Mouse (Mus musculus) embryonic facial prominence, embryonic 11.5 days (tissue): ENCODE results near the gene Tcf7l2. TPM values are rescaled to one million over a fixed set of nuclear protein-coding genes. Genes with fewer than 3 reads are reported as not detected.

Source experiments
- ATAC-seq: fragments of 200-750 bp; cut with Nextera tagmentation; replicated peaks from 2 replicates; pipeline ENCODE4 v1.8.0; 2017; ENCODE audit warnings: low read depth; ENCODE audit not compliant: insufficient number of reproducible peaks, low FRiP score, low TSS enrichment
- DNase-seq: peaks from one replicate; pipeline ENCODE4 v3.0.0-alpha.2; 2015; ENCODE audit warnings: low spot score
- H3K27ac ChIP-seq: fragments of 300-500 bp; sonication (generic); replicated peaks from 2 replicates; pipeline ENCODE4 v1.5.1; 2014; ENCODE audit warnings: mild to moderate bottlenecking, low read depth, low read length, control low read depth
- H3K27me3 ChIP-seq: fragments of 300-500 bp; sonication (generic); 2 replicates; pipeline ENCODE4 v1.6.1; 2014; ENCODE audit warnings: mild to moderate bottlenecking, low read length, moderate library complexity, mixed read lengths; ENCODE audit not compliant: control insufficient read depth, insufficient read depth
- H3K36me3 ChIP-seq: fragments of 300-500 bp; sonication (generic); replicated peaks from 2 replicates; pipeline ENCODE4 v1.6.1; 2014; ENCODE audit warnings: low read depth, mild to moderate bottlenecking, low read length, moderate library complexity, mixed read lengths; ENCODE audit not compliant: control insufficient read depth, insufficient read depth
- H3K4me1 ChIP-seq: fragments of 300-500 bp; sonication (generic); 2 replicates; pipeline ENCODE4 v1.6.1; 2014; ENCODE audit warnings: low read length, mixed read lengths; ENCODE audit not compliant: control insufficient read depth, insufficient read depth
- H3K4me2 ChIP-seq: fragments of 300-500 bp; sonication (generic); 2 replicates; pipeline ENCODE4 v1.6.1; 2014; ENCODE audit warnings: low read depth, mild to moderate bottlenecking, control low read depth, low read length, moderate library complexity
- H3K4me3 ChIP-seq: fragments of 300-500 bp; sonication (generic); 2 replicates; pipeline ENCODE4 v1.5.1; 2014; ENCODE audit warnings: low read depth, low read length, control low read depth
- H3K9ac ChIP-seq: fragments of 300-500 bp; sonication (generic); replicated peaks from 2 replicates; pipeline ENCODE4 v1.6.1; 2014; ENCODE audit warnings: mild to moderate bottlenecking, control low read depth, low read length
- H3K9me3 ChIP-seq: fragments of 300-500 bp; sonication (generic); replicated peaks from 2 replicates; pipeline ENCODE4 v1.6.1; 2016; ENCODE audit warnings: mild to moderate bottlenecking, low read length, inconsistent platforms, mixed read lengths; ENCODE audit not compliant: control insufficient read depth
- WGBS: fragments of 180-500 bp; shearing (Covaris S2); extraction: QIAGEN DNeasy Blood & Tissue Kit; methylation state at CpG from one replicate; pipeline ENCODE4 v1.1.7; 2014; 5-methylcytosine and 5-hydroxymethylcytosine counted together
- polyA plus RNA-seq: library from polyadenylated mRNA; unstranded; fragments of >200 nt; fragmentation: Nextera tagmentation; extraction: Ambion mirVana; gene quantifications from 2 replicates; pipeline ENCODE4 v1.2.1, GENCODE M21; 2014

Gene Tcf7l2
- polyA plus RNA-seq, 1 experiment from 2014 or later, result 107 TPM

GRCm38 (mm10) chr19:55893557-55893956 is 151.9 kb downstream of the Tcf7l2 start:
- Histone ChIP-seq H3K9me3 (no peaks in the 10 kb centered on the region), H3K9ac (no peak overlapping the region), H3K36me3 (no peaks in the 10 kb centered on the region), H3K4me2 (no peak overlapping the region), H3K4me1 (peaks cover 5% of the 10 kb centered on the region; the same call in 1 of the 2 replicates), H3K27me3 (no peaks in the 10 kb centered on the region), H3K27ac (no peak overlapping the region), H3K4me3 (no peak overlapping the region)
- WGBS, result 67% methylated on average over 11 of the region's 11 CpGs
- ATAC-seq (no peak), DNase-seq (no peak)

- H3K4me2 ChIP-seq, result no peak overlapping the region
- no peaks in the 10 kb centered on the region for H3K9me3 ChIP-seq
- no peak for DNase-seq
- 51% methylated on average over 9 of the region's 9 CpGs for WGBS
- H3K36me3 ChIP-seq, result no peaks in the 10 kb centered on the region
- no peak overlapping the region for H3K4me3 ChIP-seq
- ATAC-seq, result no peak
- H3K9ac ChIP-seq, result no peak overlapping the region
- H3K27ac ChIP-seq, result no peak overlapping the region
- peaks cover 5% of the 10 kb centered on the region; the same call in 1 of the 2 replicates for H3K4me1 ChIP-seq
- no peaks in the 10 kb centered on the region for H3K27me3 ChIP-seq
Observed at GRCm38 (mm10) chr19:55894396-55894795, 152.8 kb downstream of the Tcf7l2 start.

GRCm38 (mm10) chr19:55895317-55895716 is 153.7 kb downstream of the Tcf7l2 start:
- Histone ChIP-seq H3K27ac (no peak overlapping the region), H3K4me1 (peaks cover 5% of the 10 kb centered on the region), H3K36me3 (no peaks in the 10 kb centered on the region), H3K9ac (peak overlapping the region; percentile 11; the same call in 1 of the 2 replicates), H3K9me3 (no peaks in the 10 kb centered on the region), H3K4me2 (peak overlapping the region; percentile 42), H3K27me3 (no peaks in the 10 kb centered on the region), H3K4me3 (peak overlapping the region; percentile 22; the same call in 1 of the 2 replicates)
- ATAC-seq (peak; percentile 76), DNase-seq (peak; percentile 77)
- under 1% methylated on average over 27 of the region's 27 CpGs for WGBS

- Histone ChIP-seq H3K9me3 (no peaks in the 10 kb centered on the region), H3K4me3 (peak overlapping the region; percentile 22; the same call in 1 of the 2 replicates), H3K4me1 (peaks cover 5% of the 10 kb centered on the region), H3K27ac (no peak overlapping the region), H3K4me2 (peak overlapping the region; percentile 42), H3K9ac (no peak overlapping the region), H3K36me3 (no peaks in the 10 kb centered on the region), H3K27me3 (no peaks in the 10 kb centered on the region)
- WGBS, result 17% methylated on average over 4 of the region's 4 CpGs
- DNase-seq, result no peak
- ATAC-seq, result no peak; the same call in 1 of the 2 replicates
Observed at GRCm38 (mm10) chr19:55895807-55896420, 154.3 kb downstream of the Tcf7l2 start.

GRCm38 (mm10) chr19:55896629-55897028 is 155.0 kb downstream of the Tcf7l2 start:
- peak overlapping the region; percentile 17; the same call in 1 of the 2 replicates for H3K4me2 ChIP-seq
- ATAC-seq (peak; percentile 27; the same call in 1 of the 2 replicates), DNase-seq (peak; percentile 69)
- no peak overlapping the region for H3K27ac ChIP-seq
- peaks cover 5% of the 10 kb centered on the region for H3K4me1 ChIP-seq
- H3K36me3 ChIP-seq, result no peaks in the 10 kb centered on the region
- no peak overlapping the region for H3K9ac ChIP-seq
- WGBS, result 2% methylated on average over 10 of the region's 10 CpGs
- no peaks in the 10 kb centered on the region for H3K9me3 ChIP-seq
- no peak overlapping the region for H3K4me3 ChIP-seq
- H3K27me3 ChIP-seq, result no peaks in the 10 kb centered on the region

- Histone ChIP-seq H3K4me3 (no peak overlapping the region), H3K4me2 (no peak overlapping the region)
Observed at GRCm38 (mm10) chr19:55902573-55903385, 161.2 kb downstream of the Tcf7l2 start.

GRCm38 (mm10) chr19:55909039-55909438 is 167.4 kb downstream of the Tcf7l2 start:
- 56% methylated on average over 7 of the region's 7 CpGs for WGBS
- no peak overlapping the region for H3K9ac ChIP-seq
- no peak overlapping the region for H3K27ac ChIP-seq
- no peaks in the 10 kb centered on the region for H3K27me3 ChIP-seq
- H3K4me2 ChIP-seq, result no peak overlapping the region
- DNase-seq (peak; percentile 59), ATAC-seq (no peak)
- no peaks in the 10 kb centered on the region for H3K9me3 ChIP-seq
- H3K4me1 ChIP-seq, result no peaks in the 10 kb centered on the region
- no peak overlapping the region for H3K4me3 ChIP-seq
- peaks cover 2% of the 10 kb centered on the region for H3K36me3 ChIP-seq

More at GRCm38 (mm10) chr19:55902573-55903385, 161.2 kb downstream of the Tcf7l2 start:
- H3K27me3 ChIP-seq, result no peaks in the 10 kb centered on the region
- H3K4me1 ChIP-seq, result peaks cover 4% of the 10 kb centered on the region
- no peaks in the 10 kb centered on the region for H3K36me3 ChIP-seq
- WGBS, result 61% methylated on average over 12 of the region's 12 CpGs
- no peak for DNase-seq
- H3K9me3 ChIP-seq, result no peaks in the 10 kb centered on the region
- H3K27ac ChIP-seq, result no peak overlapping the region
- no peak overlapping the region for H3K9ac ChIP-seq
- no peak; the same call in 1 of the 2 replicates for ATAC-seq

- ATAC-seq (no peak), DNase-seq (no peak)
- H3K4me2 ChIP-seq, result no peak overlapping the region
- H3K4me1 ChIP-seq, result no peaks in the 10 kb centered on the region
- no peaks in the 10 kb centered on the region for H3K9me3 ChIP-seq
- no peak overlapping the region for H3K9ac ChIP-seq
- no peak overlapping the region for H3K27ac ChIP-seq
- 93% methylated on average over 8 of the region's 8 CpGs for WGBS
- H3K4me3 ChIP-seq, result no peak overlapping the region
- H3K36me3 ChIP-seq, result peaks cover 2% of the 10 kb centered on the region
- no peaks in the 10 kb centered on the region for H3K27me3 ChIP-seq
Observed at GRCm38 (mm10) chr19:55911941-55912340, 170.3 kb downstream of the Tcf7l2 start.
